Mouse (Mus musculus) megakaryocyte, adult 5-6 weeks (primary cell): ENCODE measurements around the gene Nudt22. TPM values are rescaled to one million over a fixed set of nuclear protein-coding genes. Genes with fewer than 3 reads are reported as not detected.
A peak's percentile ranks its signal among the peaks of the same experiment; 100 is the strongest.

Experiments
- ATAC-seq: 2 replicates; pipeline ENCODE4 v1.8.0; 2016; ENCODE audit warnings: mild to moderate bottlenecking, inconsistent platforms; ENCODE audit not compliant: poor library complexity, severe bottlenecking
- total RNA-seq, 2 experiments: library from RNA; stranded (forward) in 1 of 2; stranded (reverse) in 1 of 2; fragments of 153-499, 151-499 nt in 1 of 2; fragments of 221-1000, 200-1000 nt in 1 of 2; gene quantifications; 2 replicates each; pipeline versions ENCODE4 v1.2.3 to v1.2.4; 2015 to 2017

Nudt22 gene
- total RNA-seq, 2 experiments from 2014 or later, result 10.1 to 16.6 TPM

DNA sequence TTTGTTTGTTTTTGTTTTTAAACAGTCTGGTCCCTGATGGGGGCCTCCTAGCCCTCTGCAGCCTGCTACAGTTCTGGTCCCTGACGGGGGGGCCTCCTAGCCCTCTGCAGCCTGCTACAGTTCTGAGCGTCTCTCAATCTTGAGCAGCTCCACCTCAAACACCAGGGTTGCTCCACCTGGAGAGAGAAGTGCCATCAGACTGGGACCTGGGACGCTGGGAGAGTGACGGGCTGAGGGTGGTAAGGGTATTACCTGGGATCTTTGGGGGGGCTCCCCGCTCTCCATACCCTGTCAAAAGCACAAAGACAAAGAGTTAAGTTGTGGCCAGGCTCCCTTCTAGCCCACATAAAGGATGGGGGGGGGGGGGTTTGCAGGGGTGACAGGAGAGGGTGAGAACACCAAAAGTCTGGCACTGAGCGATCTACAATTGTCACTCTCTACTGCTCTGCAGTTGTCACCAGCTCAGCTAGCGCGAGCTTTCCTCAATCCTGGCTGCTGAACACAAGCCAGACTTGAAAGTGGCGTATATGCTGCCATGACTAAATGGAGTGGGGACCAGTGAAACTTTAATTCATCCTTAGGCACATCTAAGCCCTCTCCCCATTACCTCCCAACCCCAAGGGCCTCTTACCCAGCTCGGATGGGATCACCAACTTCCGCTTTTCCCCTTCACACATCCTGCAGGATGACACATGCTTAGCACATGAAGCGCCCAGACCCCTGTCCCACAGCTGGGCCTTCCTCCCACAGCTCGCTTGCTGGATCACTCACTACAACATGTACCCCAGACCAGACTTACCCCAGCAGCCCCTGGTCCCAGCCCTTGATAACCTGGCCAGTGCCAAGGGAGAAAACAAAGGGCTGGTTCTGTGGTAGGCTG lies 17.9 kb downstream of the Nudt22 start:
- ATAC-seq, result no peak

DNA sequence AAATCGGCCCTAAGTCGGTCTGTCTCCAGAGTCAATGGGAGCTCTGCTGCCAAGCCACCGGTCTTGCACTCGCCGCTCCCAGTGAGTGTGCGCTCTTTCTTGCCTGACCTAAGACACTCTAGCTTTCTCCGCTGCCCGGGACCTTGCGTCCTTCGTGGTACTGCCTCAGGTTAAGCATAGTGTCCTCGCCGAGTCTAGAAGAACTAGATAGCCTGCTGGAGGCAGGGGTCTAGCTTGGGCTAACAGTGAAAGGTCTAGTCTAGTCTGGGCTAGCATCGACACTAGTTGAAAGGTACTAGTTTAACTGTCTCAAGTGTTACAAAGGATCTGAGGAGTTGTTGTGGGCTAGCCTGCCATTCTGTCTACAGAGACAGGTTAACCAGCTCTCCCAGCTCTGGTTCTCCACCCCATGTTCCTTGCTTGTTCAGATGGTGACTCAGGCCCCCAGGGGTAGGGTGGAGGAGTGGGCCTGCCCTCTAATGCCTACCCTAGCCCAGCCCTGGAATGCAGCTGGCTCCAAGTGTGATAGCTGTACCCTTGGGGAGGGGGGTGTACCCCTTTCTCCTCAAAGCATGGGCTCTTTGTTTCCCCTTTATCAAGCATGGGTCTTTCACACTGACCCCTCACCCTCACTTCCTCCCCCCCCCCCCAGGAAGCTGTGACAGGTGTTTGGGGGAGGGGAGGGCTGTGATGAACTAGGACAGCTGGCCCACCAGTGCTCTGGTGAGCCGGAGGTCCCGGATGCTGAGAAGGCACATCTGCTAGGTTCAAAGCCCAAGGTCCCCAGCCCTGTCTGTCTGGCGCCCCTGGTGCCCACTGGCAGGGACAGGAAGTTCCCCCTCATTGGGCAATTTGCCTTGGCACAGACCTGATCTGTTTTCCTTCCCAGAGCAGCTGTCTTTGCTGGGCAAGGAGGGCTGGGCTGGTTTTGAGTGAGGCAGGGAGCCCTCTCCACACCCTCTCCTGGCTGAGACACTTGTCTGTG lies 20.1 kb downstream of the Nudt22 start, which contains the start of gene Plcb3:
Gene Plcb3 (minus strand): TSS at position 934 of the 985 bp plus-strand sequence.
- no peak for ATAC-seq

DNA sequence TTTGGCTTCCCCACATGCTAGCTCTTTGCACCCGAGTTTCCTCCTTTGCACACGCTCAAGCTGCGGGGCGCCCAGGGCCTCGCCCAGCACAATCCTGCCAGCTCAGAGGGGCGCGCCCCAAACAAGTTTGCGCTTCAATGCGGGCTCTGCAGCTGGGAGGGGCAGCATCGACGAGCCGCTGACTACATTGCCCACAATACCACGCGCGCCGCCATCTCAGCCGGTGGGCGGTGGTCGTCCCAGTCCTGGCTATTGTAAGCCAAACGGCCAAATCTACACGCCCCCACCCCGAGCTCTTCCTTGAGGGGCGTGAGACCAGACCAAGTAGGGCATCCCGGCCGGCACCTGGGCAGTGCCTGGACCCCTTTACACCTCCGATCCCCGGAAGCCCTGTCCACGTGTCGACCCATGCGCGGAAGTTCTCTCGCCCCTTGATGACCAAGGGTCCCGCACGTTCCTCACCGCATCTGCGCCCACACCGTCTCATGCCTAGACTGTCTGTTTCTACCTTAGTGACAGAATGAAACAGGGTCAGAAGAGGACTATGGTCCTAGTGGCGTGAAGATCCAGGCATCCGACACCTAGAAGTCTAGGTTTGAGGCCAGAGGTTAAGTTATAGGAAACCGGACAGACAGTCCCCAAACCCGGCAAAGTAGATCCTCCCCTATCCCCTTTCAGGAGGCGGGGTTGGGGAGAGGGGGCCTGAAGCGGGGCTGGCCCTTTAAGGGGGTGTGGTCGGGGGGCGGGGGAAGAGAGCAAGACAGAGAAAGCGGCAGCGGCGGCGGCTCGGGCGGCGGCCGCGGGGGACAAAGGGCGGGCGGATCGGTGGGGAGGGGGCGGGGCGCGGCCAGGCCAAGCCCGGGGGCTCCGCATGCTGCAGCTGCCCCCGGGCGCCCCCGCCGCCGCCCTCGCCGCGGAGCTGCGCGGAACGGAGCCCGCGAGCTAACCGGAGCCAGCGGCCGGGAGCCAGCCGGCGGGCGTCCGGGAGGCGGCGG lies 21.4 kb downstream of the Nudt22 start, which contains the start of gene Ppp1r14b:
Gene Ppp1r14b (plus strand): TSS at position 758 of the 995 bp plus-strand sequence.
- peak; percentile 63 for ATAC-seq

DNA sequence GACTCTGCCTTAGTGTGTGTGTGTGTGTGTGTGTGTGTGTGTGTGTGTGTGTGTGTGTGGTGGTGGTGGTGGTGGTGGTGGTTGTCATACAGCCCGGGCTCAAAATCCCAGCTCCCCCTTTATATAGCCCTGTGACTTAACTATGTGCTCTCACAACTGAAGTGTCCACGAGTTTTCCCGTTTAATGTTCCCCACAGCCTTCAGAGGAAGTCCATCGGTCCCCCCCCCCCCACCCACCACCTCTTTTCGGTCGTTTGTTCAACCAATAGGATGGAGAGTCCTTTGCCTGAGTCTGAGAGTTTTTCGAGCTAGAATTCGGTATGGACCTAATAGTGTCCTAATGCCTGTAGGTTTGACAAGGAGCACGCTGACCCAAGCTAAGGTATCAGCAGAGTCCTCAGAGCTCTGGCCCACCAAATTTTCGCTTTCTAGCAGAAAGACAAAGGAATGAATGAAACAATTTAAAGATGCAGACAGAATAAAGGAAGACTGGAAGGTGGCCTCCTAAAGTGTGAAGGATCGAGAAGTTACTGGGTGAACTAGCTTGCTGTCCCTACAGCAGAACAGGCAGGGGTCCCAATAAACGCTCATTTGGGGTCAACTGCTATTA lies 22.2 kb downstream of the Nudt22 start:
- ATAC-seq, result no peak

DNA sequence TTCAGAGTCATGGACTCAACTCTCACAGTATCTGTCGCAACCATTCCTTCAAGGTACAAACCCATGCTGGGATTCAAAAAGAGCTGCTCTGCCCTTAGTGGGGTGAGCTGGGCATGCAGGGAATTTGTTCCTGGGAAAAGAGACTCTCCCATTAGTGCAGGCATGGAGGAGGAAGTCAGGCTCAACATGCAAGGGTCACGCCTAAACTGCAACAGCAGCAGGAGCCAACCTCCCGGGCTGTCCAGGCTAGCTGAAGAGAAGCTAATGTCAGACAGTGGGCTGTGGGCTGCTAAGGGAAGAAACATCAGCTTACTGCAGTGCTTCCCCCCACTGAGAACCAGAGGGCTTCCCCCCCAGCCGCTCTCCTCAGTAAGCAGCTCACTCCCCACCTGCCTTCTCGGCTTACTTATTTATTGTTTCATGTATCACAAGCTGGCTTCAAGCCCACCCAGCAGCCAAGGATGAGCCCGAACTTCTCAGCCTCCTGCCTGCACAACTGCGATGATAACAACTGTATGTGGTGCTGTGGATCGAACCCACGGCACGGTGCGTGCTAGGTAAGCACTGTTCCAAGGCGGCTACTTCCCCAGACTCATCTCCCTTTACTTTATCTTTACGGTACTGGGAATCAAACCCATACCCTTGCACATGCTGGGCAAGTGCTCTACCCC lies 23.5 kb downstream of the Nudt22 start:
- no peak for ATAC-seq

DNA sequence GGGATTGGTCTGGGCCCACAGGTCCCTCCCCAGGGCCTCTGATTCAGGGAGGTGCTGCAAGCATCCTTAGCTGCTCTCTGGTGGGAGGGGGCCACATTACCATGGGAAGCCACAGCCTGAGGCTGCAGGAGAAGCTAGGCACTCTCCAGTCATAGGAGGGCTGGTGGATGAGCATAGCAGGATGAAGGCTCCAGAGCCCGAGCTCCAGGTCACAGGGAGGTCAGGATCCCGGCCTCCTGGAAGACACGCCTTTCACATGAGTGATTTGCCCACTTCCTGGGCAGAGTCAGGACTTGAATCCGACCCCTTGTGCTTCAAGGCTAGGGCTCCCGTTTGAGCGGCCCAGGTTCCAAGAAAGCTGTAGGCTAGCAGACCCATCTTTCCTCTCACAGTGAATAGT lies 24.3 kb downstream of the Nudt22 start:
- no peak for ATAC-seq

DNA sequence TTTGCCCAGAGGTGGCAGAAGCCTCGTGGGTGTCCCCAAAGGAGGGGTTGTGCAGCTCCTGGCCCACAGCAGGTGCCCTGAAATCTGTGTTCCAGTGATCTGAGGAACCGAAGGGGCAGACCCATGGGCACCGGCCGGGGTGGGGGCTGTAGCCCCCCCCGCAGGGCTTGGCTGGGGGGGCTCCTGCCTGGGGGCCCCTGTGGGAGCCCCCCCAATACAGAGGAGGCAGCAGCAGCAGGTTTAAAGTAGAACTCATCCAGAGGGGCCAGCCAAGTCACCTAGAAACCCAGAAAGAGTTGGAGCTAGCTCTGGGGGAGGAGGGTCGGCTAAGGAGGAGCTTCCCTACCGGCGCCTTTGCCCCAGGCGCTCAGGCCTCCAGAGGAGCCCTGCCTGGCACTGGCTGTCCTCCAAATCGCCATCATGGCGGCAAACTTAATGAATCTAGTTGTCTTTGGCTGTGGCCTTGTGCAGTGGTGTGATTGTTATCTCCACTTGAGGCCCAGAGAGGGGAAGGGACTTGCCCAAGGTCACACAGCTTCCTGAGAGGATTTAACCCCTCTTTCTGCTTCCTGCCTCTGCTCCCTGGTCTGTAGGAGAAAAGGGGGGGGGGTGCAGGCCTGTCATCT lies 25.3 kb downstream of the Nudt22 start:
- ATAC-seq, result no peak

DNA sequence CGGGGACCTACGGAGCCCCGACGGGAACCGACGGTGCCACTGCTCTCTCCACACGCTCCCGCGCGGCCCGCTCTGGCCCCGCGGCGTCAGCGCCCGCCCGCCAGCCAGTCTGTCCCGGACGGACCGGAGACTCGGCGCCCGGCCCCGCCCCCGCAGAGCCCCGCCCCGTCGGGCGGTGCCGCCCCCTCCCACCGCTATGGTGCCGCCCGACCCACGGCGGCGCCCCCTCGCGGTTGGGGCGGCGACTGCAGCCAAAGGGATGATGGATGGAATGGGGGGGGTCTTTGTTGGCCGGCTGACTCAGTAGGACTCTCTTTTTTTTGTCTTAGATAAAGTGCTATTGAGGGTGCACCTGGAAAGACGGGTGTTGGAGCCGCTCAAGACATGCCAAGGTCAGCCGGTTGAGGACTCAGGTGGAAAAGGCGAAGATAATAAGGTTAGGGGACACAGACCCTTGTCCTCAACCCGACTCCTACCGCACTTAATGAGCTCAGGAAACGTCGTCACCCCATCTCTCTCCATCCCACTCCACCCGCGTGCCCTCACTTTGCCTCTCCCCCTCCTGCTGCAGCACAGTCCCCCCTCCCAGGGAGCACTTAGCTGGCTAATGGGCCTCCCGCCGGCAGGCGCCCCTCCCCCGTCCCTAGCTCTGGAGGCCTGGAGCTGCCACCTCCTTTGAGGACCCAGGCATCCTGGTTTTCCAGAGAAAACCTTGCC lies 26.1 kb downstream of the Nudt22 start:
- peak; percentile 77 for ATAC-seq

DNA sequence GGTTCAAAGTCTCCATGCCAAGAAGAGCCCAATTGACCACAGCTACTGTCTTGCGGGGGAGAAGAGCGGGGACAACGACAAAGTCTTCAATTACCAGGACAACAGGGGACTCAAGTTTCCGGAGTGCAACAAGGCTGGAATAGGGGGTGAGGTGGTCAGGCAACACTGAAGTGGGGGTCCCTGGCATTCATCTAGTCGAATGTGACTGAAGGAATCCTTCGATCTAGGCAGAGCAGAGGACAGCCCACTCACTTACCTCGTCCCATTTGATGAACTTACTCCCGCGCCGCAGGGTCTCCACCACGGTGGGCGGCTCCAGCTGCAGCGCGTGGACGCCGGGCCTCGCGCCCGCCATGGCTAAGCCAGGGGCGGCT lies 26.6 kb downstream of the Nudt22 start:
- ATAC-seq, result no peak

DNA sequence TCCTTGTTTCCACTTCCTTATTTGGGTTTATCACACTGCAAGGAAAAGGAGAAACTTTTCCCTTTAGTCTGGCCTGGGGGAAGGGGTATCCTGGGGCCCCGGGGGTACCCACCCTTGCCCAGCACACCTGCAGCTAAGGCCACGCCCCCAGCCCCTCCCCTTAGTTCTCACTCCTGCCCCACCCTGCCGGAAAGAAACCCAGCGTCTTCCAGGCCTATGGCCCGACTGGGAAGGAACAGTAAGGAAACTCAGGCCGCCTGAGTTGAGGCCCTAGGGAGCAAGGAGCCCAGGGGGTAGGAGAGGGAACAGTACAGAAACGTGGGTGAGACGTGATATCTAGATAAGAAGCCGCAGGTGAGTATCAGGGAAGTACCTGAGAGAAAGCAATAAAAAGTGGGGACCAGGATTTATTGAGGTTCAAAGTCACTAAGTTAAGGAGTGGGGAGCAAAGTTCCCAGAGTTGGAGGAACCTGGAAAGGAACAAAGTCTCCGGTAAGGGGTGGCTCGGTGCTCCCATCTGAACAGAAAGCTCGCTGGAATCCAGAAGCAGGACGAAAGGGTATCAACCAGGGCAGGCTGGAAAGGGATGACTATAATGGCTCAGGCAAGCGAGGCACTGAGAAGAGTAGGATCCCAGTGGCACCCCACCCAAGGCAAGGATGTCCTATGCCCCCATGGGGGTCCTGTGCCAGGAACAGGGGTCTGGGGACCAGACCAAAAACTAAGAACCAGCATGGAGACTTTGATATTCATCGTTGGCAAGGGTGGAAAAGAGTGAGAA lies 27.2 kb downstream of the Nudt22 start:
- ATAC-seq, result no peak

DNA sequence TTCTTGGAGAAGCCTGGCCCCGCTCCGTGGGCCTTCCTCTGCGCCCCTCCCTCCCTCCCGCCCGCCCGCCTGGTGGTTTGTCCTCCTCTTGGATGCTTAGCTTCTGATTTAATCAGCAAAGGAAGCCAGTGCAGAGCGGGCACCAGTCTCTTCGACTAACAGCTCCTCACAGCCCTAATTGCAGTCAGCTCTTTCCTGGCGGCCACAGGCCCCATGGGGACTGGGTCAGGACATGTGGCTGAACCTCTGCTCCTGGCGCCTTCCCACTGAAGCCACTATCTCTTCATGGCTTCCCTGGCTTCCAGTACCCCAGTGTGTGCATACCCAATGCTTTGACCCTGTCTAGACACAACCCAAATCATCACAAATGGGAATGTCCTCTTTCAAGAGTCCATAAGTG lies 39.5 kb downstream of the Nudt22 start:
- ATAC-seq, result no peak

DNA sequence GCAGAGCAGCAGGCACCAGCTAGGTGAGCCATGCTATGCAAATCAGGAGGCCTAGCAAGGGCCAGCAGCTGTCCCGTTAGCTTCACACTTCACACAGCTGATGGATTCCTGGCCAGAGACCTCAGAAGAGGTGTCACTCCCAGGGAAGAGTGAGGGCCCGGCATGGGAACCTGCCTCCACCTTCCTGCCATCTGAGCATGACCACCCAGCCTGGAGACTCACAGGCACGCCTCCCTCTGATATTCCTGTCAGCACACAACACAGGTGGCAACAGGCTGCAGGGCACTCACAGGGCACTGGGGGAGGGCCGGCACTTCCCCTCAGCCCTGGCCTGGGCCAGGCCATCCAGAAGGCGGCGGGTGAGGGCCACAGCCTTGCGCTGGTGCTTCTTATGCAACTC lies 40.5 kb downstream of the Nudt22 start:
- ATAC-seq, result peak; percentile 16; the same call in 1 of the 2 replicates

DNA sequence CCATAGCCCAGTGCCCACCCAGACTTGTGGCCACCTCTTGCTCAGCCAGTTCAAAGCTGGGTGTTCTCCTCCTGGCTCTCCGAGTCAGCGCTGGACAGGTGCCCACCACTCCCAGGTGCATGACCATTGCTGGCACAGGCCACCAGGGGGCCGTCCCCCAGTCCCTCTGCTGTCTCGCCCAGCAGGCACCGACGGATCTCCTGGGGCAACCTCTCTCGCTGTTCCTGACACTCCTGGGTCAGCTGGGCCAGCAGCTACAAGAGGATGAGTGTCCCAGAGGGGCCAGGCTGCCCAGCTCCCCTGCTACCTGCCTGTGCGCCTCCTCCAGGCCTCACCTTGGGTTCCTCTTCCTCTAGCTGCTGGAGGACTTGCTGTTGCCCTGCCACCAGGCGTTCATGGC lies 41.9 kb downstream of the Nudt22 start:
- ATAC-seq, result no peak

DNA sequence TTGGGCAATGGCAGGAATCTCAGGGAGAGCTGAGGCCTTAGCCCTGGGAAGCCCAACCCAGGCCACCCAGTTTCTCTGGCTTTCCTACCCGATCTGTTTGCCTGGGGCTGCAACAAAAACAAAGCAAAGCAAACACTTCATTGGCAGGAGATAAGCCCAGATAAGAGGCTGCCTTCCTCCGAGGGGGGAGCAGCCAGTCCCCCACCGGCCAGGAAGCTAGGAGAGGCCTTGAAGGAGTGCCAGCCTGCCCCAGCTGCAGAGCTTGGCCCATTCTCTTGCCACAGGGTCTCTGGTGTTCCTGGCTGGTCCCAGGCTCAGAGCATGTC lies 43.2 kb downstream of the Nudt22 start:
- no peak for ATAC-seq

DNA sequence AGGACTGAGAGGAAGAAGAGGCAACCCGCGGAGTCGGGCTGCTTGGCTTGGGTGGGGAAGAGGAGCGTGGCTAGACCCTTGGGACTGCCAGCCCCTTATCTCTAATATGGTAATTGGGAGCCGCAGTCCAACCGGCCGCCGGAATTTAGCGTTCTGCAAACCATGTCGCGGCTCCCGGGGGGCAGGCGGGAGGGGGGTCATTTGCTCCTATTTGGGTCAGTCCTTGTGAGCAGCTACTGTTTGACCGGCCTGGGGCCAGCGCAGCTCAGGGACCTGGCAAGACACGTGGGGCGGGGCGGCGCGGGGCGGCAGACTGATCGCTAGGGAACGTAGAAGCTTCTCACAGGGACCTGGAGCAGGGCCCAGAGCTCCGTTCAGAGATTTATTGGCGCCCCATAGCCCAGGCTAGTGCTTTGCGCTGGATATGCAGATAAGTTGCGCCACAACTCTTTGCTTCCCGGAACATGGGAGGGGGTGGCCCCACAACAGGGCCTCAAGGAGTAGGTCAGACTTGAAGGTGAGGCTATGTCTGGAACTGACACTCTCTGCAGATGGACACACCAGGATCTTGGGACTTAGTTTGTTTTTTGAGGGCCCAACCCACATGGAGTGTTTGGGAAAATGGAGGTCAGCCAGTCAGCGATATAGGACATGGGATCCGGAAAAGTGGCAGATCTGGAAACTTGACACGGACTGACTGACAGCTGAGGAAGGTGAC lies 43.8 kb downstream of the Nudt22 start:
- peak; percentile 24 for ATAC-seq

DNA sequence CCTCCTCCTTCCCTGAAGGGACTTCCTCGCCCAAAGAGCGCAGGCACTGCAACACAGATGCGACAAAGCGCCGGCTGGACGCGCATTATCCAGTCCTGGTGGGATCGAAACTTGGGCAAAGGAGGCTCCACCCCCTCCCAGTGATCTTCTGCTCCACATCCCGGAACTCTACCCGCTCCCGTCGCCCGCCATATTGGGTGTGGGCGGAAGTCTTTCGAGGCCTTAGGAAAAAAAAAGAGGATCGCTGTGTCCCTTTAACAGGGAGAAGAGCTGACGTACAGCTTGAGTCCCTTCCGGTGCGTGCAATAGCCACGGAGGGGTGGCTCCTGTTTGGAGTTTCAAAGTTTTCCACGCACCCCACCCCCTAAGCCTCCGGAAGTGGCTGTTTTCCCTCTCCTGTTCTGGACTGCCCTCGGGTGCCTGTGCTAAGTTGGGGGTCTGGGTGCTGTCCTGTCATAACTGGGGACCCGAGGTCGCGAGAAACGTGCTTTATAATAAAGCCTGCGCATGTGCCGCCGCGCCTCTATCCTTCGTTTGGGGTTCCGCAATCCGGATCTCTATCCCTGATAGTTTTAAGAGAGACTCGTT lies 44.4 kb downstream of the Nudt22 start:
- ATAC-seq, result peak; percentile 73
